Mouse (Mus musculus) heart, adult 18-20 months (tissue): ENCODE results near the gene Hacd3. TPM values are rescaled to one million over a fixed set of nuclear protein-coding genes. Genes with fewer than 3 reads are reported as not detected.
A peak's percentile ranks its signal among the peaks of the same experiment; 100 is the strongest.
"Not testable (repeated sequence)": the region's sequence is repeated elsewhere in the genome, so short reads cannot be mapped to it uniquely, and the experiment has no call there.

Experiments used
- DNase-seq, 2 experiments: peaks; one replicate each; pipeline ENCODE4 v3.0.0; 2021 to 2022; ENCODE audit warnings: mixed read lengths in 1 of 2
- total RNA-seq, 2 experiments: library from RNA; stranded (reverse); gene quantifications; 2 replicates each; pipeline ENCODE4 v1.2.3; 2021

Gene Hacd3
- total RNA-seq, 2 experiments from 2014 or later, result 16.7 to 18.0 TPM

DNA sequence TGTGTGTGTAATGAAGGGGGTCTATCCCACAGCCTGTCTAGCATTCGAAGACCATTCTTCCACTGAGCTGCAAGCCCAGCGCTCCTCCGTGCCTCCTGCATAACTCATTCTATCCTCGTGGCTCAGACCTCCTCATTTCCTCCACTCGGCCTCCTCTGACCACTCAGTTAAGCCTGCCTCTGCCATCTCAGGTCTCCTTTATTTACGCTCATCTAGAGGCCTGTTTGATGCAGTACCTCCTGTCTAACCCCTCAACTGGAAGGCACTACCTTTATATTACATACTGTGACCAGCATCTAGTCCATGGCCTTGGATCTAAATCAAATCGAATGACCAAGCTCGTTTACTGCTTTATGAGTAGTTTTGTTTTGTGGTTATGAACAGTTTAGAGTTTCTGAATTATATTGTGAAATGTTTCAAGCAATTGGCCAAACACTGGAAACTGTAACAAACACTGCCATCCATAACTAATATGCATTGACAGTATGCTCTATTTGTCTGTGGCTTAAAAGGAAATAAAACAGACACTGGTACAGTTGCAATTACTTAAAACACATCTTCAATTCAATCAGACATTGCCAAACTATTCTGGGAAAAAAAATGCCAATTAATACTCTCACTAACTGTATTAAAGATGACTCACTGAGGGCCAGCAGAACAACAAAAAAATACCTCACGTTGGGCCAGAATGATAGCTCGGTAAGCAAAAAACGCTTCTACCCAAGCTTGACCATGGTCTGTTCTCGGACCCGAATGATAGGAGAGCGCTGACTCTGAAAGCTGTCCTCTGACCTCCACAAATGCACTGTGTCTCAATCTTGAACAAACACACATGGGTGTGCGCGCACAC, 4.3 kb downstream of the Hacd3 start:
- DNase-seq, result no peak

DNA sequence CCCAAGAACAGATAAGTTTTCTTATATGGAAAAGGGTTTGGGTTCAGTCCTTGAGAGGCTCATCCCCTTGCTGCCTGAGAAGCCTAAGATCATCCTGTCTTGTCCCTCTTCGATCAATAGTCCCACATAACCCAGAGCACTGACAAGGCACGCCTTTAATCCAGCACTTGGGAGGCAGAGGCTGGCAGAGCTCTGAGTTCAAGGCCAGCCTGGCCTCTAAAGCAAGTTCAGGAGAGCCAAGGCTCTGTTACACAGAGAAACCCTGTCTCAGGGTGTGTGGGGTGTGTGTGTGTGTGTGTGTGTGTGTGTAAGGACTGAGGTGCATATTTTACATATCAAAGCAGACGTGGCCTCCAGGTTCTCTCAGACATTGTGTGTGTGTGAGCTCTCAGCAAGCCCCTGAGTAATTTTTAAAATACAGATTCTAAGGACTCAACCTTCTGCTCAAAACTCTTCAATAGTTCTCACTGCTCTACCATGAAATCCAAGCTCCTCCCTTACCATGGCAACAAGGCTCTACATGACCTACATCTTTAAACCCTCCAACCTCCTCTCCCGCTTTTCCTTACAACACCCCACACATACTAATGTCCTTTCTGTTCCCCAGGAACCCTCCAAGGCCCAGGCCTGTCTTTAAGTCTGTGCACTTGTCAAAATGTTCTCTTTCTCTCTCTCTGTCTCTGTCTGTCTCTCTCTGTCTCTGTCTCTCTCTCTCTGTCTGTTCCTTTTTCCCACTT, 5.1 kb downstream of the Hacd3 start:
- DNase-seq, result no peak

DNA sequence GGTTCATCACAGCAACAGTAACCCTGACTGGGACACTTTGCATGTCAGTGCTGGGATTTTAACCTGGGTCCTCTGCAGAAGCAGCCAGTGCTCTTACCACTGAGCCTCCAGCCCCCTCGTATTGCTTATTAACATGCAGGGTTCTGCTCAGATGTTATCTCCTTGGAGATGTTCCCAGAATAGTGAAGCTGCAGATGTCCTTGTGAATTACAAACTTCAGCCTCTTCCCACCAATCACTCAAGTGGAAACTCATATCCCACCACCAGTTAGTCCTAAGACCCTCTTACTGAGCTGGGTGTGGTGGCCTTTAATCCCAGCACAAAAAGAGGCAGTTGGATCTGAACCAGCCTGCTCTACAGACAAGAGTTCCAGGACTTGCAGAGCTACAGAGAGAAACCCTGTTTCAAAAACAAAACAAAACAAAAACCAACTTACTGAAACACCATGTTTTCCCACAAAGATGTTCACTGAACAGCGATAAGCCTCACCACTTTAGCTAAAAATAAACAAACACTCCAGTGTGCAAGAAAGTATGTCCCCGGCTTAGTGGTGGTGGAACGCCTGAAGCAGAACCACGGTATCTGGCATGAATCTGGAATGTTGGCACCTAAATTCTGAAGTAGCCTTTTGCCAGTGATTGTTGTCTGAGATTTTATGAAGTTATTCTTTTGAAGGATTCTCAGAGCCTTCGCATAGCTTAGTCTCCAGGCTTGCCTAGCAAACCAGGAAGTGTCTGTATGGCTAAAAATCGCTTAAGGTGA, 5.9 kb downstream of the Hacd3 start:
- no peak for DNase-seq

GRCm38 (mm10) chr9:65011304-65011703, 10.2 kb downstream of the Hacd3 start:
- DNase-seq, result peak in 1 of 2 experiments; percentile 36

DNA sequence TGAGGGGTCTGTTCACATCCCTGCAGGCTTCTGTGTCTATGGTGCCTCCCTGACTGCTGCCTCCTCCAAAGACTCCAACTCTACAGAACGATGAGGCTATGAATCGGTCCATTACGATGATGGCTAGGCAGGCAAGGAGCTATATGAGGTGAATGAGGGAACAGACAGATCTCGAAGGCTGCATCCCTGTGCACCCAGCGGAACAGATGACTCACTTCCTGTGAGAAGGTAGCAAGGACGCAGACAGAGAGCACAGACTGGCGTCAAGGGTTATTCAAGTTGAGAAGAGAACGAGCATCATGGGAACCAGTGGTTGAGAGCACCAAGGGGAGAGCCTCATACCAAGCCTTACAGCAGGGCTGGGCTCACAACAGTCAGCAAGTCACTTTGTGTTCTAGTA, 10.9 kb downstream of the Hacd3 start:
- no peak for DNase-seq

GRCm38 (mm10) chr9:65005737-65006136, 15.8 kb downstream of the Hacd3 start:
- DNase-seq, result no peak

- no peak for DNase-seq
Measured at GRCm38 (mm10) chr9:65001481-65001880, 20.0 kb downstream of the Hacd3 start.

DNA sequence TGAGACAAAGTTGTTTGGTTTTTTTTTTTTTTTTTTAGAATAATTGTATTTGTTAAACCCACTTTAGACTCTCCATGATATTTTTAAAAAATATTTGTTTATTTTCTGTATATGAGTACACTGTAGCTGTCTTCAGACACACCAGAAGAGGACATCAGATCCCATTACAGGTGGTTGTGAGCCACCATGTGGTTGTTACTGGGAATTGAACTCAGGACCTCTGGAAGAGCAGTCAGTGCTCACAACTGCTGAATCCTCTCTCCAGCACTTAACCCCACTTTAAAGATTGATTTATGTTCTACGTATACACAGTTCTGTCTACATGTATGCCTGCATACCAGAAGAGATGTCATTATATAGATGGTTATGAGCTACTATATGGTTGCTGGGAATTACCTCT, 26.0 kb downstream of the Hacd3 start:
- not testable (repeated sequence) for DNase-seq

GRCm38 (mm10) chr9:64990291-64990690, 31.2 kb downstream of the Hacd3 start:
- no peak for DNase-seq

DNA sequence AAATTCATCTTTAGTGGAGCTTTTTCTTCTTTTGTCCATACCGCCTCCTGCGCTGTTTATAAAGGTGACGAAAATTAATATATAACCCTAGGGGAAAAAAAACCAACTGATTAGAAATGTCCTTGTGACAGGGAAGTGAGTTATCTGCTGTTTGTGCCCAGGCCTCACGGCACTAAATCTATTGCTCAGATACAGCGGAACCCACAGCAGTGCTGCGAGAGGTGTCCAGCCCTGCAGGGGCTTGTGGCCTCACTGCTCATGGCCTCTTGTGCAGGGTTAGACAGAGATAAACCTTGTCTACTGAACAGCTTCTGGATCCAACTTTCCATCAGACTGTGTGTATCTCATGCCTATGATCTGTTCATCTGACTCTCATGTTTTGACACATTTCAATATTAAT, 33.0 kb downstream of the Hacd3 start:
- no peak for DNase-seq

- DNase-seq, result no peak
Measured at GRCm38 (mm10) chr9:64987651-64988050, 33.8 kb downstream of the Hacd3 start.

DNA sequence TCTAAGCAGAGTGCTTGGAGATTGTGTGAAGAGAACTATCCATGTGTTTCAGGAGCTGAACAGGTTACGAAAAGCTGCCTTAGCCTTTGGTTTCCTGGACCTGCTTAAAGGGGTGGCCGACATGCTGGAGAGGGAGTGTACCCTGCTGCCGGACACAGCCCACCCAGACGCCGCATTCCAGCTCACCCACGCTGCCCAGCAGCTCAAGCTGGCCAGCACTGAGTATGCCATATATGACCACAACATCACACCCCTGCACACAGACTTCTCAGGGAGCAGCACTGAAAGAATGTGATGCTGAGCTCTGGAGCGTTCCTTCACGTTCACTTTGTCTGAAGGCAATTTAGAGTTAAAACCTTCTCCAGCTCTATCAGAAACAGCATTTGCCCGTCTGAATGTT, 35.7 kb downstream of the Hacd3 start:
- DNase-seq, result no peak

DNA sequence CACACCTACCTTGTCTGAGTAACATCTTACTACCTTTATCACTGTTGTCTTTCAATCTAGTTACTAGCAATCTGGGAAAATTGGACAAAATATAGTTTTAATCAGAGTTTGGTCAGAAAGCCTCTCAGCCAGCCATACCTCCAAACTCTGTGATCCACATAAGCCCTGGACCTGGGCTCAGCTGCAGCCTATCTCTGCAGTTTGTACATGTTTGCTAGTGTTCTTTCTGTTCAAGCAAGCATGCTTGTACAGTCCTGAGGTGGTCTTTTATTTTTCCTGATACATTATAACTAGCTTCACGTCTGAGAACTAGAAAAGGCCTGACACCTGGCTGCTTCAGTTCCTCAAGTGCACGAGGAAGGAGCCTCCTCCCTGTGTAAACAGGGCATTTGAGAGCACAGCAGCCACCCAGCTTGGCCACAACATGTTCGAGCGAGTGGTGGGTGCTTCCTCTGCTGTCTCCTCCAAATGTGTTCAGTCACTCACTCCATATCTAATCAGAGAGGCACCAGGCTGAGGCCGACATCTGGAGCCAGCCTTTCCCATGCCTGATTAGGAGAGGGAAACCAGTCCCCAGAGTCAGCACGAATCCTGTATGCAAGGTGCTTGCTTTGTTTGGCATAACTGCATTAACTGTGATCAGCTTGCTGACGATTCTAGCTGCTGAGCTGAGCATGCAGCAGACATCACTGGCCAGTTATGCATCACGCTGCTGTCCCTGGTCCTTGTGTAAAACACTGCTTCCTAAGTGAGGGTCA, 36.3 kb downstream of the Hacd3 start:
- peak in 1 of 2 experiments; percentile 7 for DNase-seq

DNA sequence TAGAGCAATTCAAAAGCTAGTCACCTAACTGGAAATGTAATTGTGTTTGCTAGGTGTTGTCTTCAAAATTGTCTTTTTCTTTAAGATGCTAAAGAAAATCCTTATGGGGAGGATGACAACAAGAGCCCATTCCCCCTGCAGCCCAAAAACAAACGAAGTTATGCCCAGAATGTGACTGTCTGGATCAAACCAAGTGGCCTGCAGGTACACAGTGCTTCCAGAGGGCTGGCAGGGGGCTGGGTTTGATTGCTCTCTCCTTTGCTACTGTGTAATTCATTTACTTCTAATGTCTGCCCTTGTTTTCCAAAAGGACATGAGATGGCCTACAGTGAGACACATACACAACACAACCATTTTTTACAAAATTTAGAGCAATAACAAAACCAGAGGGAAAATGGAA, 39.6 kb downstream of the Hacd3 start:
- no peak for DNase-seq

- DNase-seq, result peak in 1 of 2 experiments; percentile 13
Measured at GRCm38 (mm10) chr9:64980548-64980947, 40.9 kb downstream of the Hacd3 start.

DNA sequence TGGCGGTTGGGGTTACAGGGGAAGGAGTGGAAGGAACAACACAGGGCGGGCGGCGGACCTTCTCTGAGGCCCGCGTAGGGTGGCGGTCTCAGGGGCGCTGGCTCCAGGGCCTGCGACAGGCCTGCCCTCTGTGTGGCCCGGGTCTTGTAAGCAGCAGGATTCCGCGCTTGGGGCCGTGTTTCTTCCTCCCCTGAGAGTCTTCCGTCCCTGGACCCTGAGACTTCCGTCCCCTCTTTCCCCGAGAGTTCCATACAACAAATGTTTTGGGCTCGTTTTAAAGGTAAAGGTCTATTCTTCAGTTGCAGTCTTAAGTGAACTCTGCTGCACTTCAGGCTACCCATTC, 60.5 kb downstream of the Hacd3 start:
- DNase-seq, result no peak

- peak; percentile 95 to 99 for DNase-seq
Measured at GRCm38 (mm10) chr9:64960117-64960977, 61.1 kb downstream of the Hacd3 start, which contains the start of gene Ints14. Gene Ints14 (plus strand): TSS chr9:64960905.

GRCm38 (mm10) chr9:64957276-64957675, 64.2 kb downstream of the Hacd3 start:
- DNase-seq, result no peak

DNA sequence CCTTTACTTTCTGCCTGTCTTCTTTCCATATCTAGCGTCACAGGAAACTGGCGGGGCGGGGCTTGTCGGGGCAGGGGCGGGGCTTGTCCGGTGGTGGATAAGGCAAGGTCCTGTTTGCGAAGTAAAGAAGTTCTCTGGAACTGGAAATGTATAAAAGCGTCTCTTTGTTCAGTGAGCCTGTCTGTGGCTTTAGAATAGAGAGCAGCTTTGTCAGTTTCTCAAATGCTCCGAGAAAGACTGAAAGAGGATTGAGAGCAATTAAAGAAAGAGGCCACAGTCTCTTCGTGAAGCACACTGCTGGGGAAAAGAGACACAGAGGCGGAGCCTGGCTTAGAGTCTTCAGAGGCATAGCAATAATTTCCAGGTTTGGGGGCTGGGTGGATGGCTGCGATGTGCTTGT, 65.2 kb downstream of the Hacd3 start:
- DNase-seq, result no peak

- no peak for DNase-seq
Measured at GRCm38 (mm10) chr9:64953190-64953589, 68.3 kb downstream of the Hacd3 start.

DNA sequence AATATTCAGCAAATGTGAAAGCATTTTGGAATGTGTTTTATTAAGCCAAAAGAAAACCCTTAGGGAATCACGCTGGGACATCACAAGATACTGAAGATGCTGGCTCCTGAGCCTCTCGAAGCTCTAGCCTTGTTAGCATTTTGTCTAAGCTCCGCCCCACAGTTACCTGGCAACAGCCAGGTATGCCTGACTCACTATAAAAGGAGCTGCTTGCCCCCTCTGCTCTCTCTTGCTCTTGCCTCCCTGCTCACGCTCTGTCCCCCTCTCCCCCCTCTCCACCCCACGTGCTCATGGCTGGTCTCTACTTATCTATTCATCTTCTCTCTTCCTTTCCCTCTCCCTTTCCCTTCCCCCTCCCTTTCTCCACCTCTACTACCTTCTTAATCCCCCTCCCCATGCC, 69.4 kb downstream of the Hacd3 start:
- no peak for DNase-seq
